Mouse (Mus musculus) limb, embryonic 14.5 days (tissue): Measurements from ENCODE around the gene Sbf2. TPM values are rescaled to one million over a fixed set of nuclear protein-coding genes. Genes with fewer than 3 reads are reported as not detected.
"Not testable (repeated sequence)": the region's sequence is repeated elsewhere in the genome, so short reads cannot be mapped to it uniquely, and the experiment has no call there.

Experiments used
- ATAC-seq: fragments of 200-750 bp; cut with Nextera tagmentation; 2 replicates; pipeline ENCODE4 v1.8.0; 2017; ENCODE audit warnings: low read depth, moderate number of reproducible peaks, moderate TSS enrichment; ENCODE audit not compliant: low FRiP score
- DNase-seq: peaks from one replicate; pipeline ENCODE4 v3.0.0-alpha.2; 2015; ENCODE audit warnings: low spot score
- H3K27ac ChIP-seq: fragments of 300-500 bp; sonication (generic); replicated peaks from 2 replicates; pipeline ENCODE4 v1.5.1; 2014; ENCODE audit warnings: low read depth, mild to moderate bottlenecking, low read length, moderate library complexity, mixed read lengths
- H3K27me3 ChIP-seq: fragments of 300-500 bp; sonication (generic); 2 replicates; pipeline ENCODE4 v1.6.1; 2014; ENCODE audit warnings: low read length, mixed read lengths; ENCODE audit not compliant: control insufficient read depth, insufficient read depth
- H3K36me3 ChIP-seq: fragments of 300-500 bp; sonication (generic); 2 replicates; pipeline ENCODE4 v1.6.1; 2014; ENCODE audit warnings: mild to moderate bottlenecking, low read length, moderate library complexity, mixed read lengths; ENCODE audit not compliant: control insufficient read depth, insufficient read depth
- H3K4me1 ChIP-seq: fragments of 300-500 bp; sonication (generic); 2 replicates; pipeline ENCODE4 v1.6.1; 2014; ENCODE audit warnings: antibody characterized with exemption, low read length, mixed read lengths; ENCODE audit not compliant: control insufficient read depth, insufficient read depth
- H3K4me2 ChIP-seq: fragments of 300-500 bp; sonication (generic); replicated peaks from 2 replicates; pipeline ENCODE4 v1.6.1; 2014; ENCODE audit warnings: low read depth, mild to moderate bottlenecking, low read length, moderate library complexity; ENCODE audit not compliant: severe bottlenecking
- H3K4me3 ChIP-seq: fragments of 300-500 bp; sonication (generic); replicated peaks from 2 replicates; pipeline ENCODE4 v1.5.1; 2014; ENCODE audit warnings: low read length
- H3K9ac ChIP-seq: fragments of 300-500 bp; sonication (generic); 2 replicates; pipeline ENCODE4 v1.6.1; 2014; ENCODE audit warnings: mild to moderate bottlenecking, low read depth, low read length, moderate library complexity; ENCODE audit not compliant: severe bottlenecking
- H3K9me3 ChIP-seq: fragments of 300-500 bp; sonication (generic); 2 replicates; pipeline ENCODE4 v1.6.1; 2016; ENCODE audit warnings: low read length; ENCODE audit not compliant: control insufficient read depth
- POLR2A ChIP-seq: fragments of 200-500 bp; IDR thresholded peaks from 2 replicates; pipeline ENCODE4 v1.8.0; 2012; ENCODE audit warnings: inconsistent platforms, mild to moderate bottlenecking, moderate library complexity, borderline replicate concordance; ENCODE audit not compliant: insufficient read depth, insufficient read length; ENCODE audit errors: extremely low read depth
- WGBS: fragments of 180-500 bp; shearing (Covaris S2); extraction: QIAGEN DNeasy Blood & Tissue Kit; methylation state at CpG from one replicate; pipeline ENCODE4 v1.1.7; 2014; 5-methylcytosine and 5-hydroxymethylcytosine counted together
- polyA plus RNA-seq, 2 experiments: library from polyadenylated mRNA; depleted of rRNA in 1 of 2; stranded (reverse) in 1 of 2; unstranded in 1 of 2; fragments of >200 nt; fragmentation: Nextera tagmentation in 1 of 2; extraction: Ambion mirVana in 1 of 2; gene quantifications; 2 replicates each; pipeline versions ENCODE4 v1.2.1 to v1.2.3; 2012 to 2014

Sbf2 gene
- polyA plus RNA-seq, 2 experiments: 24.7 TPM

- H3K4me1 ChIP-seq: no peaks in the 10 kb centered on the region
- WGBS: 86% methylated on average over 8 of the region's 8 CpGs
- H3K9me3 ChIP-seq: no peaks in the 10 kb centered on the region
- no peaks in the 10 kb centered on the region for H3K27me3 ChIP-seq
- no peaks in the 10 kb centered on the region for H3K36me3 ChIP-seq
- DNase-seq (no peak), ATAC-seq (no peak)
- H3K27ac ChIP-seq: no peak overlapping the region
- no peak for TF ChIP-seq POLR2A
- H3K9ac ChIP-seq: no peak overlapping the region
- no peak overlapping the region for H3K4me2 ChIP-seq
- no peak overlapping the region for H3K4me3 ChIP-seq
These were observed 32.1 kb upstream of the Sbf2 start for GRCm38 (mm10) chr7:110646611-110647407.

GRCm38 (mm10) chr7:110645859-110646258, 31.1 kb upstream of the Sbf2 start:
- Histone ChIP-seq H3K27me3 (no peaks in the 10 kb centered on the region), H3K36me3 (no peaks in the 10 kb centered on the region), H3K27ac (no peak overlapping the region), H3K9me3 (no peaks in the 10 kb centered on the region), H3K9ac (no peak overlapping the region), H3K4me3 (no peak overlapping the region), H3K4me1 (no peaks in the 10 kb centered on the region), H3K4me2 (no peak overlapping the region)
- ATAC-seq (no peak), DNase-seq (no peak)
- 83% methylated on average over 6 of the region's 6 CpGs for WGBS
- TF ChIP-seq POLR2A: no peak

GRCm38 (mm10) chr7:110645311-110645710, 30.6 kb upstream of the Sbf2 start:
- Histone ChIP-seq H3K36me3 (no peaks in the 10 kb centered on the region), H3K9me3 (no peaks in the 10 kb centered on the region), H3K9ac (no peak overlapping the region), H3K4me2 (no peak overlapping the region), H3K27ac (no peak overlapping the region), H3K4me1 (no peaks in the 10 kb centered on the region), H3K4me3 (no peak overlapping the region), H3K27me3 (no peaks in the 10 kb centered on the region)
- ATAC-seq (no peak), DNase-seq (peak; percentile 84)
- 75% methylated on average over 5 of the region's 5 CpGs for WGBS
- TF ChIP-seq POLR2A: no peak

GRCm38 (mm10) chr7:110639958-110640357, 25.2 kb upstream of the Sbf2 start:
- not testable (repeated sequence) for H3K27ac ChIP-seq, H3K4me2 ChIP-seq, H3K4me1 ChIP-seq, DNase-seq, H3K9ac ChIP-seq, H3K36me3 ChIP-seq, ATAC-seq, H3K9me3 ChIP-seq, H3K27me3 ChIP-seq, H3K4me3 ChIP-seq
- whole genome bisulfite sequencing: 97% methylated on average over 3 of the region's 3 CpGs

- H3K4me3 ChIP-seq: no peak overlapping the region
- WGBS: 77% methylated on average over 11 of the region's 11 CpGs
- DNase-seq: no peak
- ATAC-seq: no peak
- H3K27me3 ChIP-seq: no peaks in the 10 kb centered on the region
- no peaks in the 10 kb centered on the region for H3K4me1 ChIP-seq
- no peak overlapping the region for H3K27ac ChIP-seq
- no peaks in the 10 kb centered on the region for H3K36me3 ChIP-seq
- H3K9me3 ChIP-seq: no peaks in the 10 kb centered on the region
- H3K9ac ChIP-seq: no peak overlapping the region
- no peak overlapping the region for H3K4me2 ChIP-seq
- no peak for TF ChIP-seq POLR2A
These were observed 24.7 kb upstream of the Sbf2 start for GRCm38 (mm10) chr7:110639291-110639915.
